In genomic region chr17:74131534-74131933, GRCm38 (mm10) we compare ENCODE assay signal across 22 mouse cellular contexts.
"Had no signal": no experiment of that assay in that cellular context is flagged by ENCODE, and none has a peak within 500 bp of the region (broad histone marks: within the 10 kb centered on the region; RNA-seq: fewer than 3 reads in every experiment).

No protein-coding gene starts in this region.

- ATAC-seq: hindbrain, postnatal 0 days; intestine, embryonic 16.5 days; liver, postnatal 0 days had no signal

- H3K27ac ChIP-seq: heart, embryonic 10.5 days; hindbrain, embryonic 13.5 days; hindbrain, embryonic 15.5 days; hindbrain, postnatal 0 days; liver, embryonic 13.5 days; liver, embryonic 15.5 days had no signal

- H3K27me3 ChIP-seq: heart, embryonic 12.5 days; hindbrain, embryonic 13.5 days; hindbrain, embryonic 15.5 days; liver, embryonic 13.5 days; liver, embryonic 15.5 days had no signal

- H3K9me3 ChIP-seq: heart, embryonic 10.5 days; hindbrain, embryonic 13.5 days; hindbrain, embryonic 15.5 days; liver, embryonic 13.5 days; liver, embryonic 15.5 days had no signal

- H3K36me3 ChIP-seq: heart, embryonic 10.5 days; heart, embryonic 12.5 days; hindbrain, embryonic 13.5 days; hindbrain, embryonic 15.5 days; liver, embryonic 13.5 days; liver, embryonic 15.5 days had no signal

- H3K9ac ChIP-seq: heart, embryonic 12.5 days; hindbrain, embryonic 13.5 days; hindbrain, embryonic 15.5 days; liver, embryonic 13.5 days; liver, embryonic 15.5 days; liver, postnatal 0 days had no signal

- DNase-seq: gastrocnemius, postnatal 14 days; gastrocnemius, postnatal 36 days; heart, adult 18-20 months; heart, postnatal 10 days; kidney, adult 11 months; kidney, adult 8-10 months; kidney, postnatal 14 days; kidney, postnatal 36 days; layer of hippocampus, adult 9-11 months; layer of hippocampus, postnatal 36 days; left cerebral cortex, postnatal 4 days; liver; liver, embryonic 13.5 days; liver, postnatal 0 days had no signal

- H3K4me3 ChIP-seq: heart, embryonic 10.5 days; heart, embryonic 12.5 days; hindbrain, embryonic 13.5 days; hindbrain, embryonic 15.5 days; liver, embryonic 13.5 days; liver, embryonic 15.5 days had no signal

- H3K4me2 ChIP-seq: heart, embryonic 12.5 days; hindbrain, embryonic 13.5 days; hindbrain, embryonic 15.5 days; liver, embryonic 11.5 days; liver, embryonic 13.5 days; liver, embryonic 15.5 days had no signal

- H3K4me1 ChIP-seq: heart, embryonic 10.5 days; heart, embryonic 12.5 days; hindbrain, embryonic 13.5 days; hindbrain, embryonic 15.5 days; liver, embryonic 13.5 days; liver, embryonic 15.5 days had no signal
